Mouse (Mus musculus) olfactory bulb, adult 2 months (tissue): ENCODE results near the gene Ifih1.

Experiments used
- CTCF ChIP-seq: fragments of 200-500 bp; IDR thresholded peaks from 2 replicates; pipeline ENCODE4 v1.5.1; 2012; ENCODE audit warnings: low read depth, mild to moderate bottlenecking, low read length, moderate library complexity; ENCODE audit not compliant: insufficient read depth
- POLR2A ChIP-seq: fragments of 200-500 bp; IDR thresholded peaks from 2 replicates; pipeline ENCODE4 v1.6.1; 2012; ENCODE audit warnings: mild to moderate bottlenecking, low read depth, low read length, moderate library complexity; ENCODE audit not compliant: insufficient read depth

- TF ChIP-seq CTCF (no peak), POLR2A (no peak)
Observed at GRCm38 (mm10) chr2:62574250-62574649, 71.8 kb downstream of the Ifih1 start.
